Mouse (Mus musculus) myocyte (in vitro differentiated cells): Measurements from ENCODE around the gene Dtx1.

ENCODE experiments used
- POLR2A ChIP-seq: IDR thresholded peaks from one replicate; pipeline ENCODE4 v1.6.1; 2011; ENCODE audit warnings: low read depth, mild to moderate bottlenecking, control low read depth, moderate library complexity; ENCODE audit not compliant: insufficient read length
- REST ChIP-seq: IDR thresholded peaks from one replicate; pipeline ENCODE4 v1.6.1; 2011; ENCODE audit warnings: mild to moderate bottlenecking, control low read depth, moderate library complexity; ENCODE audit not compliant: insufficient read depth, insufficient read length

GRCm38 (mm10) chr5:120702969-120703368 is 8.8 kb downstream of the Dtx1 start:
- TF ChIP-seq POLR2A (no peak), REST (no peak)
